Mouse (Mus musculus) cortical plate, adult 2 months (tissue): Measurements from ENCODE around the gene Lag3. TPM values are rescaled to one million over a fixed set of nuclear protein-coding genes. Genes with fewer than 3 reads are reported as not detected.

Source experiments
- H3K27ac ChIP-seq: fragments of 200-500 bp; 2 replicates; pipeline ENCODE4 v1.5.1; 2012; ENCODE audit warnings: low read length, control low read depth, inconsistent platforms; ENCODE audit not compliant: insufficient read depth
- H3K4me1 ChIP-seq: fragments of 200-500 bp; 2 replicates; pipeline ENCODE4 v1.6.1; 2011; ENCODE audit warnings: low read length; ENCODE audit not compliant: control insufficient read depth, insufficient read depth
- H3K4me3 ChIP-seq: fragments of 200-500 bp; 2 replicates; pipeline ENCODE4 v1.5.1; 2011; ENCODE audit warnings: mild to moderate bottlenecking, low read length, control low read depth; ENCODE audit not compliant: insufficient read depth
- CTCF ChIP-seq: fragments of 200-500 bp; IDR thresholded peaks from 2 replicates; pipeline ENCODE4 v1.5.1; 2011; ENCODE audit warnings: mild to moderate bottlenecking, control low read depth, low read length; ENCODE audit not compliant: insufficient read depth; ENCODE audit errors: extremely low read depth
- POLR2A ChIP-seq: fragments of 200-500 bp; IDR thresholded peaks from 2 replicates; pipeline ENCODE4 v1.6.1; 2011; ENCODE audit warnings: mild to moderate bottlenecking, low read length, control low read depth; ENCODE audit not compliant: insufficient read depth; ENCODE audit errors: extremely low read depth
- polyA plus RNA-seq: library from polyadenylated mRNA; depleted of rRNA; stranded (reverse); fragments of >200 nt; gene quantifications from 2 replicates; pipeline ENCODE4 v1.2.3, GENCODE M21; 2012; rRNA removed

Gene Lag3
- polyA plus RNA-seq, 1 experiment, result 6.5 TPM

DNA sequence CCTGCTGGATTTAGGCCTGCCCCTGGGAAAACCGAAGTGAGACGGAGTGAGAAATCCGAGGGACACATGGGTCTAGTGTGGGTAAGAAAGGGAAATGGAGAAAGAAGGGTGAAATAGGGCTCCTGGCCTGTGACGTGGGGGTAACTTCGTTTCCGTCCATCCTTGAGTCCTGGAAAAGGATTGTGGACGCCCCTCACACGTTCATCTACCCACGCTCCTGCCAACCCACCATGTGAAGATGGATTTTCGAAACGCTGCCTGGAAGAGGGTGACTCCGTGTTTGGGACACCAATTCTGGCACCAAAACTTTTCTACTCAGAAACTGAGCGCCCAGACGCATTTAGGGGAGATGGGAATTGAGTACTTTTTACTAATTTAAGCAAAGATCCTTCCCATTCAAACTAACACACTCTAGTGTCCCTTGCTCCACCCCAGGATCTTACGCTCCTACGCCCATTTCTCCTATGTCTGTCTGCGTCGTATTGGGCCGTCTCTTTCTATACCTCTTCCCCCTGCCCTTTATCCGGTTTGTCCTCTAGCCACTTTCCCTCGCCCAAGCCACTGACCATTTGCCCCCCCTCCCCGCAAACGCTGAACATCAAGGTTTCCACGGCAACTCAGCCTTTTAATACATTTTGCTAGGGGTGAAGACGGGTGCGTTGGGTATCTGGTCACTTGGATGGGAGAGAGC is 53.5 kb downstream of the Lag3 start:
- H3K27ac ChIP-seq, result no peak overlapping the region
- peak overlapping the region; percentile 36 for H3K4me3 ChIP-seq
- H3K4me1 ChIP-seq, result peaks cover 4% of the 10 kb centered on the region
- TF ChIP-seq CTCF (no peak), POLR2A (peak; percentile 49; the same call in 1 of the 2 replicates)

DNA sequence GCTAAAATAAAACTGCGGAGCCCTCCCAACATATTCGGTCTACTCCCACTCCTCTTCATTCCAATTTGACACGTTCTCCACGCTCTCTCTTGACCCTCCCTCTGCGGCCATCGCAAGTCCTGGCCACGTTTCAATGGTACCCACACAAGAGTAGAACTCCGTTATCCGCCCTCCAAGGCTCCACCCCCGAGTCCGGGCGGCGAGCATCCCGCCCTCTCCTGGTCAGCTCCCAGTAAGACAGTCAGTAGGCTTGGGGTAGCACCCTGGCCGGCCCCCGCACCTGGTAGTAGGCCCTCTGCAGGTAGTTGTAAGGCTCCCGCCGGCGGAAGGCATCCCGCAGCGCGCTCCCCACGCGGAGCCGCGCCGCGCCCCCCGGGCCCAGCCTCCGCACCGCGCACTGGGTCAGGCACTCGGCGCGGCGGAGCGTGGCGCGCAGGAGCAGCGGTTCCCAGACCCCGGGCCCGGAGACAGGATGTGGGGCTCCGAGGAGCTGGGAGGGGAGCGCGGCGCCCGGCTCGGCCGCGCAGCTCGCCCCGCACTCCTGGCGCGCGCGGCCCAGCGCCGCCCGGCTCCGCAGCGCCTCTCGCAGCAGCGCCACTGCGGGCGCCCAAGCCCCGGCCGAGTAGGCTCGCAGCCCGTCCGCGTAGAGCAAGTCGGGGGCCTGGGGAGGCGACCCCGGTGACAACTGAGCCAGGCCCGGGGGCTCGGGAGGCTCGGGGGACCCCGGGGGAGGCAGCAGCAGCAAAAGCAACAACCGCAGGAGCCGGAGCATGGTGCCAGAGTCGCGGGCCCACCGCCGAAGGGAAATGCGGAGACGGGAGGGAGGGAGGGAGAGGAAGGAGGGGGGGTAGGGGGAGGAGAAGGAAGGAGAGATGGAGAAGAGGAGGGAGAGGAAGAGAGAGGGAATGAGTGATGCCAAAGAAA is 54.3 kb downstream of the Lag3 start, which contains the start of gene P3h3:
TSS of gene P3h3 (minus strand) at position 837 of the 924 bp plus-strand sequence.
- Histone ChIP-seq H3K4me3 (peak within 1 kb of the TSS; percentile 36), H3K27ac (peak within 1 kb of the TSS; percentile 51; the same call in 1 of the 2 replicates), H3K4me1 (peaks cover 4% of the 10 kb centered on the region)
- TF ChIP-seq POLR2A (no peak), CTCF (0 out of 2 replicates have a peak, but pooled peaks have one; percentile 14)

DNA sequence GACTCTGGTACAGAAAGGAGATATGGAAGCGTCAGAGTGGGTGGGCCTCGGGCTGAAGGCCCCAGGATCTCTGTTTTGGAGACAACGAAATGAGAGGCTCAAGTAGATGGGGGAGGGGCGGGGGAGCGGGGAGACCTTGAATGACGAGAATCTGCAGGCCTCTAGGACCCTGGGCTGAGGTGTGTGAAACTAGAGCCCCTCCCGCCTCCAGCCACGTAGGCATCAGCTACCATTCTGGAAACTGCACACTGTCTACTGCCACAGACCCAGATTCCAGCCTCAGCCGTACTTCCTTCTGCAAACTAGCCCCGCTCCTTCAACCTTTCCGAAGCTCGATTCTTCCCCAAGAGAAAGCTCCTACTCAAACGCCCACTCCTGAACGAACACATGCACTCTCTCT is 55.2 kb downstream of the Lag3 start:
- TF ChIP-seq POLR2A, result peak; percentile 71; the same call in 1 of the 2 replicates
- TF ChIP-seq CTCF, result no peak
- Histone ChIP-seq H3K4me1 (peaks cover 3% of the 10 kb centered on the region), H3K27ac (no peak overlapping the region), H3K4me3 (peak overlapping the region; percentile 36)

- Histone ChIP-seq H3K4me3 (no peak overlapping the region), H3K27ac (no peak overlapping the region), H3K4me1 (no peaks in the 10 kb centered on the region)
- TF ChIP-seq CTCF (no peak), POLR2A (no peak)
These were observed 56.9 kb downstream of the Lag3 start for GRCm38 (mm10) chr6:124854647-124855046.

Other genes starting within 250 kb of the Lag3 start
- gene Lpcat3, start 248.7 kb downstream of the Lag3 start, polyA plus RNA-seq, result 45.3 and 47.6 TPM in 2 replicates
- gene Emg1, start 199.5 kb downstream of the Lag3 start, polyA plus RNA-seq, result 57.3 and 58.3 TPM in 2 replicates
- gene Phb2, start 199.4 kb downstream of the Lag3 start, polyA plus RNA-seq, result 104 and 105 TPM in 2 replicates
- gene Ptpn6, start 173.0 kb downstream of the Lag3 start, polyA plus RNA-seq, result 6.3 and 6.5 TPM in 2 replicates
- gene Grcc10, start 170.3 kb downstream of the Lag3 start, polyA plus RNA-seq, result 340 and 352 TPM in 2 replicates
- not detected in 2 replicates for gene Gm45234, start 155.7 kb downstream of the Lag3 start, polyA plus RNA-seq
- gene Atn1, start 155.2 kb downstream of the Lag3 start, polyA plus RNA-seq, result 60.7 and 63.3 TPM in 2 replicates
- 741 and 755 TPM in 2 replicates for gene Eno2, start 142.0 kb downstream of the Lag3 start, polyA plus RNA-seq
- 2.4 and 5.0 TPM in 2 replicates for gene Lrrc23, start 132.0 kb downstream of the Lag3 start, polyA plus RNA-seq
- gene Spsb2, start 103.0 kb downstream of the Lag3 start, polyA plus RNA-seq, result 4.4 and 4.8 TPM in 2 replicates
- 1,059 and 1,064 TPM in 2 replicates for gene Tpi1, start 97.4 kb downstream of the Lag3 start, polyA plus RNA-seq
- gene Usp5, start 82.2 kb downstream of the Lag3 start, polyA plus RNA-seq, result 151 and 152 TPM in 2 replicates
- 2.3 and 2.4 TPM in 2 replicates for gene Cdca3, start 82.2 kb downstream of the Lag3 start, polyA plus RNA-seq
- 0.17 and 0.25 TPM in 2 replicates for gene Gnb3, start 71.4 kb downstream of the Lag3 start, polyA plus RNA-seq
- gene P3h3, start 54.0 kb downstream of the Lag3 start, polyA plus RNA-seq, result 59.6 and 66.5 TPM in 2 replicates
- 163 and 187 TPM in 2 replicates for gene Gpr162, start 47.7 kb downstream of the Lag3 start, polyA plus RNA-seq
- gene Cd4, start 23.5 kb downstream of the Lag3 start, polyA plus RNA-seq, result 1.1 and 4.7 TPM in 2 replicates
- gene Ptms, start 8.4 kb upstream of the Lag3 start, polyA plus RNA-seq, result 1,375 and 1,380 TPM in 2 replicates
- 732 and 737 TPM in 2 replicates for gene Mlf2, start 19.7 kb upstream of the Lag3 start, polyA plus RNA-seq
- 279 and 280 TPM in 2 replicates for gene Cops7a, start 53.8 kb upstream of the Lag3 start, polyA plus RNA-seq
- 157 and 164 TPM in 2 replicates for gene Pianp, start 85.0 kb upstream of the Lag3 start, polyA plus RNA-seq
- 46.9 and 51.6 TPM in 2 replicates for gene Zfp384, start 97.4 kb upstream of the Lag3 start, polyA plus RNA-seq
- 69.7 and 78.6 TPM in 2 replicates for gene Ing4, start 128.1 kb upstream of the Lag3 start, polyA plus RNA-seq
- gene Acrbp, start 138.0 kb upstream of the Lag3 start, polyA plus RNA-seq, result 17.3 and 19.4 TPM in 2 replicates
- gene Lpar5, start 156.2 kb upstream of the Lag3 start, polyA plus RNA-seq, result 1.0 and 1.3 TPM in 2 replicates
- gene Chd4, start 184.3 kb upstream of the Lag3 start, polyA plus RNA-seq, result 79.0 and 80.7 TPM in 2 replicates
- gene Nop2, start 220.2 kb upstream of the Lag3 start, polyA plus RNA-seq, result 20.0 and 21.5 TPM in 2 replicates
- gene Iffo1, start 233.5 kb upstream of the Lag3 start, polyA plus RNA-seq, result 96.9 and 97.6 TPM in 2 replicates